Mouse (Mus musculus) layer of hippocampus, adult 9-11 months (tissue): ENCODE measurements at regions not wholly inside any gene's neighbourhood (a gene's known extent, or its start where the extent isn't known, plus 50 kb on each side); places are given as distances from the start of the nearest gene placed in this dataset.
"Not testable (repeated sequence)": the region's sequence is repeated elsewhere in the genome, so short reads cannot be mapped to it uniquely, and the experiment has no call there.

Experiments
- DNase-seq: peaks from one replicate; pipeline ENCODE4 v3.0.0; 2022

GRCm38 (mm10) chr8:39833251-39833650 lies 841.6 kb upstream of the Adam24 start:
- no peak for DNase-seq

- no peak for DNase-seq
Measured at GRCm38 (mm10) chr8:39846854-39847253, 828.0 kb upstream of the Adam24 start.

- DNase-seq: no peak
Measured at GRCm38 (mm10) chr8:39862544-39862943, 812.3 kb upstream of the Adam24 start.

- no peak for DNase-seq
Measured at GRCm38 (mm10) chr8:39902251-39902650, 772.6 kb upstream of the Adam24 start.

- no peak for DNase-seq
Measured at GRCm38 (mm10) chr8:39912926-39913325, 762.0 kb upstream of the Adam24 start.

- DNase-seq: no peak
Measured at GRCm38 (mm10) chr8:39921336-39921735, 753.5 kb upstream of the Adam24 start.

- DNase-seq: no peak
Measured at GRCm38 (mm10) chr8:39923741-39924140, 751.1 kb upstream of the Adam24 start.

GRCm38 (mm10) chr8:39950178-39950896 lies 724.5 kb upstream of the Adam24 start:
- peak; percentile 47 for DNase-seq

GRCm38 (mm10) chr8:39954497-39954896 lies 720.4 kb upstream of the Adam24 start:
- DNase-seq: no peak

GRCm38 (mm10) chr8:39954924-39955323 lies 720.0 kb upstream of the Adam24 start:
- DNase-seq: no peak

- no peak for DNase-seq
Measured at GRCm38 (mm10) chr8:40005207-40005837, 669.6 kb upstream of the Adam24 start.

- DNase-seq: no peak
Measured at GRCm38 (mm10) chr8:40019281-40019943, 655.5 kb upstream of the Adam24 start.

- no peak for DNase-seq
Measured at GRCm38 (mm10) chr8:40064145-40064544, 610.7 kb upstream of the Adam24 start.

- no peak for DNase-seq
Measured at GRCm38 (mm10) chr8:40071131-40071530, 603.7 kb upstream of the Adam24 start.

- DNase-seq: not testable (repeated sequence)
Measured at GRCm38 (mm10) chr8:40080976-40081375, 593.9 kb upstream of the Adam24 start.

GRCm38 (mm10) chr8:40084129-40084528 lies 590.7 kb upstream of the Adam24 start:
- DNase-seq: no peak

- no peak for DNase-seq
Measured at GRCm38 (mm10) chr8:40089377-40089776, 585.5 kb upstream of the Adam24 start.

GRCm38 (mm10) chr8:40124402-40124801 lies 550.5 kb upstream of the Adam24 start:
- DNase-seq: no peak

- peak; percentile 4 for DNase-seq
Measured at GRCm38 (mm10) chr8:40127141-40127540, 547.7 kb upstream of the Adam24 start.

GRCm38 (mm10) chr8:40132662-40133257 lies 542.1 kb upstream of the Adam24 start:
- no peak for DNase-seq

GRCm38 (mm10) chr8:40150911-40151797 lies 523.7 kb upstream of the Adam24 start:
- peak; percentile 47 for DNase-seq

- DNase-seq: no peak
Measured at GRCm38 (mm10) chr8:40152451-40152850, 522.4 kb upstream of the Adam24 start.
